Mouse (Mus musculus): ENCODE measurements around the gene Plk5.

DNA sequence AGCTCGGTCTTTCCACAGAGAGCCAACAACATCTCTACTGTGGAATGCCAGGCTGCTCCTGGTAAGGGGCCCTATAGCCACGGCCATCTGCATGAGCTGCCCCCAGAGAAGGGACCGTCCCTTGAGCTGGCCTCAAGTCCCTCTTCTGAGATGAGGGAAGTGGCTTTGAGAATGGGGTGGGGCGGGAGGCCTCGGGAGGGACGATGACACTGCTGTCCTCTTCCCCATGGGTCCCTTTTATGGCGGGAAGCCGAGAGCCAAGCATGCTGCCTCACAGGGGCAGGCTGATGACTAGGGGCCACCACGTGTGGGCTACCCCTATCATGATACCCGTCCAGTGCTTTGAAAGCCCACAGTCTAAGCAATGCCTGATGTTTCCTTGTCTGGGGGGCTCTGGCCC is 39.2 kb upstream of the Plk5 start:
- TF ChIP-seq MAFK (IDR thresholded peaks at IDR 0.05; ENCODE audit: insufficient read depth, low read depth, low read length) (no peak), HCFC1 (IDR thresholded peaks at IDR 0.05; ENCODE audit: borderline replicate concordance, insufficient read depth, low read length) (no peak), ZC3H11A (IDR thresholded peaks at IDR 0.05; ENCODE audit: borderline replicate concordance, low read depth, low read length) (no peak)
